Comparison of ENCODE assay signal across 14 mouse cellular contexts in the genomic region with DNA sequence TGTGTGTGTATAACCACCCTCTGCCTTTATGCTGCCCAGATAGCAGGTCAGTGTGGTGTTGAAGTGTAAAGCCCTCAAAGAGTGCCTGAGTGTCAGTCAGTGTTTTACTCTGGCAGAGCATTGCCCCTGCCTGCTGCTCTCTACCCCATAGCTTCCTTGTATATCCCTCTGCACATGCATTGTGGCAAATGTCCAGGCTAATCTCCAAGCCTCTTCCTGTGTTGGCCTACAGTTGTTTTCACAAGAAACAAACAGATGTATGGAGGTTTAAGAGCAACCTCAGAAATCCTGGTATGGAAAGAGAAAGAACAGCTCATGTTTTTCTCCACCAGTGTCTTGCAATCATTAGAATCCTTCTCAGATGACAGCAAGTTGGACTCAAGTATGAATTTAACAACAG.
"Had no signal": no experiment of that assay in that cellular context is flagged by ENCODE, and none has a peak within 500 bp of the region (broad histone marks: within the 10 kb centered on the region; RNA-seq: fewer than 3 reads in every experiment).

No protein-coding gene starts in this region.

- H3K4me3 ChIP-seq: left cerebral cortex, adult 2 months; limb, embryonic 10.5 days; liver, embryonic 15.5 days; lung, embryonic 15.5 days; midbrain, embryonic 15.5 days; neural tube, embryonic 12.5 days had no signal

- H3K9ac ChIP-seq: liver, embryonic 15.5 days; lung, embryonic 15.5 days; midbrain, embryonic 15.5 days; neural tube, embryonic 12.5 days had no signal

- H3K4me2 ChIP-seq: liver, embryonic 11.5 days; liver, embryonic 15.5 days; lung, embryonic 15.5 days; midbrain, embryonic 11.5 days; midbrain, embryonic 15.5 days; neural tube, embryonic 12.5 days had no signal

- H3K36me3 ChIP-seq: limb, embryonic 10.5 days; liver, embryonic 15.5 days; lung, embryonic 15.5 days; midbrain, embryonic 15.5 days; neural tube, embryonic 12.5 days had no signal

- ATAC-seq: midbrain, embryonic 15.5 days had no signal

- H3K27me3 ChIP-seq: liver, embryonic 15.5 days; lung, embryonic 15.5 days; midbrain, embryonic 15.5 days; neural tube, embryonic 12.5 days had no signal

- DNase-seq: kidney, postnatal 25 days; lung, postnatal 36 days; retina, postnatal 1 day; right cerebral cortex, postnatal 4 days; spleen, adult 18-20 months; thymus, postnatal 36 days had no signal

- H3K9me3 ChIP-seq: limb, embryonic 10.5 days; liver, embryonic 15.5 days; lung, embryonic 15.5 days; midbrain, embryonic 15.5 days; neural tube, embryonic 12.5 days had no signal

- H3K27ac ChIP-seq: left cerebral cortex, adult 2 months; limb, embryonic 10.5 days; liver, embryonic 15.5 days; lung, embryonic 15.5 days; midbrain, embryonic 15.5 days; neural tube, embryonic 12.5 days had no signal
